Mouse (Mus musculus) liver, postnatal 0 days (tissue): ENCODE data around the gene Ndufs4. TPM values are rescaled to one million over a fixed set of nuclear protein-coding genes. Genes with fewer than 3 reads are reported as not detected.

Experiments used
- ATAC-seq: fragments of 200-750 bp; cut with Nextera tagmentation; 2 replicates; pipeline ENCODE4 v1.8.0; 2017; ENCODE audit warnings: mild to moderate bottlenecking, moderate library complexity
- DNase-seq: peaks from one replicate; pipeline ENCODE4 v3.0.0-alpha.2; 2016
- H3K27ac ChIP-seq: fragments of 300-500 bp; sonication (generic); 2 replicates; pipeline ENCODE4 v1.5.1; 2014; ENCODE audit warnings: antibody characterized with exemption, moderate library complexity, mild to moderate bottlenecking, low read depth
- H3K27me3 ChIP-seq: fragments of 300-500 bp; sonication (generic); 2 replicates; pipeline ENCODE4 v1.6.1; 2014; ENCODE audit warnings: low read length, control low read depth, mixed read lengths; ENCODE audit not compliant: insufficient read depth
- H3K36me3 ChIP-seq: fragments of 300-500 bp; sonication (generic); replicated peaks from 2 replicates; pipeline ENCODE4 v1.6.1; 2014; ENCODE audit warnings: mild to moderate bottlenecking, control low read depth, low read length, moderate library complexity, mixed read lengths; ENCODE audit not compliant: insufficient read depth
- H3K4me1 ChIP-seq: fragments of 300-500 bp; sonication (generic); 2 replicates; pipeline ENCODE4 v1.6.1; 2014; ENCODE audit warnings: antibody characterized with exemption, mild to moderate bottlenecking, control low read depth; ENCODE audit not compliant: insufficient read depth
- H3K4me2 ChIP-seq: fragments of 300-500 bp; sonication (generic); 2 replicates; pipeline ENCODE4 v1.6.1; 2014; ENCODE audit warnings: low read depth, mild to moderate bottlenecking, low read length, moderate library complexity, mixed read lengths
- H3K4me3 ChIP-seq: fragments of 300-500 bp; sonication (generic); 2 replicates; pipeline ENCODE4 v1.5.1; 2014; ENCODE audit warnings: low read depth, low read length
- H3K9ac ChIP-seq: fragments of 300-500 bp; sonication (generic); replicated peaks from 2 replicates; pipeline ENCODE4 v1.6.1; 2014; ENCODE audit warnings: mild to moderate bottlenecking, moderate library complexity
- H3K9me3 ChIP-seq: fragments of 300-500 bp; sonication (generic); 2 replicates; pipeline ENCODE4 v1.6.1; 2016; ENCODE audit warnings: mild to moderate bottlenecking, control low read depth, low read length, mixed read lengths
- CTCF ChIP-seq: sonication (generic); IDR thresholded peaks from 2 replicates; pipeline ENCODE4 v1.5.1; 2016; ENCODE audit warnings: antibody characterized with exemption, low read depth
- EP300 ChIP-seq: IDR thresholded peaks from 2 replicates; pipeline ENCODE4 v1.6.1; 2016; ENCODE audit warnings: antibody characterized with exemption, low read depth, mild to moderate bottlenecking
- WGBS: fragments of 180-500 bp; shearing (Covaris S2); extraction: QIAGEN DNeasy Blood & Tissue Kit; methylation state at CpG from one replicate; pipeline ENCODE4 v1.1.7; 2014; ENCODE audit not compliant: insufficient replicate concordance; 5-methylcytosine and 5-hydroxymethylcytosine counted together
- polyA plus RNA-seq: library from polyadenylated mRNA; unstranded; fragments of >200 nt; fragmentation: Nextera tagmentation; extraction: Ambion mirVana; gene quantifications from 2 replicates; pipeline ENCODE4 v1.2.1, GENCODE M21; 2015

Ndufs4 gene
- 203 and 222 TPM in 2 replicates for polyA plus RNA-seq

- H3K4me1 ChIP-seq, result peaks cover 11% of the 10 kb centered on the region
- H3K4me2 ChIP-seq, result peak within 1 kb of the TSS; percentile 87
- H3K36me3 ChIP-seq, result no peaks in the 10 kb centered on the region
- peak; percentile 21 for DNase-seq
- WGBS, result 38% methylated on average over 13 of the region's 13 CpGs
- H3K9ac ChIP-seq, result peak within 1 kb of the TSS; percentile 90
- TF ChIP-seq CTCF, result no peak
- TF ChIP-seq EP300, result no peak
- no peaks in the 10 kb centered on the region for H3K9me3 ChIP-seq
- no peaks in the 10 kb centered on the region for H3K27me3 ChIP-seq
- no peak for ATAC-seq
- peak within 1 kb of the TSS; percentile 85 for H3K27ac ChIP-seq
- peak within 1 kb of the TSS; percentile 98 for H3K4me3 ChIP-seq
Measured at GRCm38 (mm10) chr13:114388211-114388965, at the start of gene Ndufs4. Gene Ndufs4, minus strand, starts transcription at chr13:114388258.

GRCm38 (mm10) chr13:114432491-114432890 lies 44.4 kb upstream of the Ndufs4 start:
- Histone ChIP-seq H3K4me1 (no peaks in the 10 kb centered on the region), H3K27ac (no peak overlapping the region), H3K4me2 (no peak overlapping the region), H3K4me3 (no peak overlapping the region), H3K27me3 (no peaks in the 10 kb centered on the region), H3K36me3 (no peaks in the 10 kb centered on the region), H3K9me3 (no peaks in the 10 kb centered on the region), H3K9ac (no peak overlapping the region)
- WGBS, result 69% methylated on average over 5 of the region's 5 CpGs
- ATAC-seq (no peak), DNase-seq (no peak)
- TF ChIP-seq EP300, result no peak
- TF ChIP-seq CTCF, result no peak

GRCm38 (mm10) chr13:114425230-114425629 lies 37.2 kb upstream of the Ndufs4 start:
- no peaks in the 10 kb centered on the region for H3K9me3 ChIP-seq
- H3K36me3 ChIP-seq, result no peaks in the 10 kb centered on the region
- no peak for ATAC-seq
- no peak overlapping the region for H3K4me3 ChIP-seq
- WGBS, result 87% methylated on average over 5 of the region's 5 CpGs
- H3K27ac ChIP-seq, result no peak overlapping the region
- no peaks in the 10 kb centered on the region for H3K4me1 ChIP-seq
- H3K9ac ChIP-seq, result no peak overlapping the region
- no peak for TF ChIP-seq CTCF
- H3K4me2 ChIP-seq, result no peak overlapping the region
- no peaks in the 10 kb centered on the region for H3K27me3 ChIP-seq
- no peak for DNase-seq

- Histone ChIP-seq H3K36me3 (no peaks in the 10 kb centered on the region), H3K27me3 (no peaks in the 10 kb centered on the region), H3K9ac (no peak overlapping the region), H3K4me3 (no peak overlapping the region), H3K4me2 (no peak overlapping the region), H3K27ac (no peak overlapping the region), H3K9me3 (no peaks in the 10 kb centered on the region), H3K4me1 (no peaks in the 10 kb centered on the region)
- WGBS, result 74% methylated on average over 8 of the region's 8 CpGs
- no peak for DNase-seq
- TF ChIP-seq EP300 (no peak), CTCF (no peak)
- no peak for ATAC-seq
Measured at GRCm38 (mm10) chr13:114420235-114420634, 32.2 kb upstream of the Ndufs4 start.

- DNase-seq, result no peak
- Histone ChIP-seq H3K27ac (no peak overlapping the region), H3K27me3 (no peaks in the 10 kb centered on the region), H3K9ac (no peak overlapping the region), H3K36me3 (no peaks in the 10 kb centered on the region), H3K4me2 (no peak overlapping the region), H3K9me3 (no peaks in the 10 kb centered on the region), H3K4me1 (no peaks in the 10 kb centered on the region), H3K4me3 (no peak overlapping the region)
- TF ChIP-seq CTCF (no peak), EP300 (no peak)
- ATAC-seq, result no peak
- WGBS, result 58% methylated on average over 3 of the region's 3 CpGs
Measured at GRCm38 (mm10) chr13:114419364-114419763, 31.3 kb upstream of the Ndufs4 start.

GRCm38 (mm10) chr13:114412326-114412725 lies 24.3 kb upstream of the Ndufs4 start:
- no peak overlapping the region for H3K27ac ChIP-seq
- TF ChIP-seq CTCF, result no peak
- no peak for TF ChIP-seq EP300
- no peaks in the 10 kb centered on the region for H3K4me1 ChIP-seq
- no peak overlapping the region for H3K9ac ChIP-seq
- H3K27me3 ChIP-seq, result no peaks in the 10 kb centered on the region
- no peak overlapping the region for H3K4me2 ChIP-seq
- DNase-seq, result no peak
- H3K4me3 ChIP-seq, result no peak overlapping the region
- H3K36me3 ChIP-seq, result no peaks in the 10 kb centered on the region
- H3K9me3 ChIP-seq, result no peaks in the 10 kb centered on the region
- no peak for ATAC-seq
